Mouse (Mus musculus): ENCODE measurements around the gene Gm10282.

GRCm38 (mm10) chr8:72259862-72260261, 45.2 kb downstream of the Gm10282 start:
- no peak for TF ChIP-seq CTCF (conservative IDR thresholded peaks at IDR 0.05; ENCODE audit: low read length)
- no peak for TF ChIP-seq POU5F1 (IDR thresholded peaks at IDR 0.05; ENCODE audit: borderline replicate concordance, low read length)

All from E14TG2a.4 (cell line).